Mouse (Mus musculus): Measurements from ENCODE around the gene Olfr1416. TPM values are rescaled to one million over a fixed set of nuclear protein-coding genes. Genes with fewer than 3 reads are reported as not detected.
A peak's percentile ranks its signal among the peaks of the same experiment; 100 is the strongest.
"Not testable (repeated sequence)": the region's sequence is repeated elsewhere in the genome, so short reads cannot be mapped to it uniquely, and the experiment has no call there.

Olfr1416 gene
- polyA plus RNA-seq (2014; fragmentation: Nextera tagmentation; extraction: Ambion mirVana): not detected in 2 replicates

DNA sequence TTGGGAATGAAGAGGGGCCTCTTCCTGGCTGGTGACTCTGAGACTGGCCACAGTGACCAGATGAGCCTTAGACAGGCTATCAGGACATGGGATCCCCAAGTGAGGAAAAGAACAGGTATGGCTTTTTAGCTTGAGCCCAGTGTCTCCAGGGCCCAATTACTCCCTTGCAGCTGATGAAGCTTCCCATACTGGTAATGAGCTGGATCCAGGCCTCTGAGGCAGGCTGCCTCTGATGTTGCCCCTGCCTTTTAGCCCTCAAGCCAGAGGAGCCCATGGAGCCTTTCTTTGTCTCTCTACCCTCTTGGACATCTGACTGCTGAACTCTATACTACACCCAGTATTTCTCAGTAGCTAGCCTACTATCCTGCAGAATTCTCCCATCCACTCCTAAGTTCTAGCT is at the start of gene Olfr1416:
TSS of gene Olfr1416 (minus strand) at position 101 of the 400 bp plus-strand sequence.
- no peak within 1 kb of the TSS for H3K4me2 ChIP-seq (replicated peaks; ENCODE audit: low read depth, low read length)
- no peaks in the 10 kb centered on the region for H3K9me3 ChIP-seq (ENCODE audit: control insufficient read depth, low read depth, low read length)
- no peaks in the 10 kb centered on the region for H3K27me3 ChIP-seq (ENCODE audit: control insufficient read depth, insufficient read depth, low read length)
- H3K9ac ChIP-seq (replicated peaks; ENCODE audit: low read depth, low read length): no peak within 1 kb of the TSS
- H3K4me3 ChIP-seq (ENCODE audit: low read depth, low read length): no peak within 1 kb of the TSS
- no peaks in the 10 kb centered on the region for H3K36me3 ChIP-seq (ENCODE audit: control insufficient read depth, insufficient read depth, low read length)
- ATAC-seq (ENCODE audit: insufficient number of reproducible peaks, insufficient read depth, low FRiP score, low read depth): no peak
- H3K27ac ChIP-seq (ENCODE audit: low read length): no peak within 1 kb of the TSS
- H3K4me1 ChIP-seq (ENCODE audit: control insufficient read depth, insufficient read depth, low read length): no peaks in the 10 kb centered on the region

DNA sequence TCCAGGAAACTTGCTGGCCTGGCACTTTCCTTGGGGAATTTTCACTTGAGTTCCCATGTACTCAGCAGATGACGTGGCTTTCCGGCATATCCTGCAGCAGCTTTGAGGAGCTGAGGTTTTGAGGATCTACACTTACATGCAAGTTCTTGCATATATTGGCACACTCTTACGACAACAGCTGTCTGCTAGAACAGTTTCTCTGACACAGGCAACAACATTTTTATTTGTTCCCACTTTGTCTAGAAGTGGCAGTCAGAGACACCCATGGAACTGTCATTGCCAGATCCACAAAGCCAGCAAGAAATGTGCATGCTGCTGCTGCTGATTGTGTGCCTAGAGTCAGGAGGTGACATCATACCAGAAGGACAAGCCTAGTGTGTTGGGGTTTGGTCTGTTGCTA is 38.9 kb upstream of the Olfr1416 start:
- no peak for ATAC-seq (ENCODE audit: insufficient number of reproducible peaks, insufficient read depth, low FRiP score, low read depth)
- H3K27ac ChIP-seq (ENCODE audit: low read length): no peak overlapping the region
- no peaks in the 10 kb centered on the region for H3K9me3 ChIP-seq (ENCODE audit: control insufficient read depth, low read depth, low read length)
- H3K36me3 ChIP-seq (ENCODE audit: control insufficient read depth, insufficient read depth, low read length): no peaks in the 10 kb centered on the region
- H3K9ac ChIP-seq (replicated peaks; ENCODE audit: low read depth, low read length): no peak overlapping the region
- no peaks in the 10 kb centered on the region for H3K4me1 ChIP-seq (ENCODE audit: control insufficient read depth, insufficient read depth, low read length)
- H3K27me3 ChIP-seq (ENCODE audit: control insufficient read depth, insufficient read depth, low read length): no peaks in the 10 kb centered on the region
- no peak overlapping the region for H3K4me2 ChIP-seq (replicated peaks; ENCODE audit: low read depth, low read length)
- no peak overlapping the region for H3K4me3 ChIP-seq (ENCODE audit: low read depth, low read length)
- WGBS: 84% methylated on average over 3 of the region's 3 CpGs

DNA sequence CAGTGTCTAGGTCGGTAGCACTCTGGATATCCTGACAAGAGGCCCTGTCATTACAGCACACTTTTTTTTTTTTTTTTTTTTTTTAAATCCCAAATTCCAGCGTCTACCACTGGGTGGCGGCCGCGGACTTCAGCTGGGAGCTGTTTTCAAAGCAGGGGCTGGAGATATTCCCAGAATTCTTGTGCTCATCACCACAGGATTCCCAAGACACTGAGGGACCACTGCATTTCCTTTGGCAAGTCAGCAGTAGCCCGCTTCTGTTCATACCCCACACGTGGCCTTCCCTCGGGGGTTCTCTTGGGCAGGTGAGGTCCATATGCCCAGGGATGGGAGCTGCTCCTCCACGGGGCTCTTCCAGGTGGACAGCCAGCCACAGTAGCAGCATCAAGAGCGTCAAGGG is 36.5 kb upstream of the Olfr1416 start:
- 18% methylated on average over 10 of the region's 10 CpGs for WGBS
- Histone ChIP-seq H3K27me3 (ENCODE audit: control insufficient read depth, insufficient read depth, low read length) (no peaks in the 10 kb centered on the region), H3K9me3 (ENCODE audit: control insufficient read depth, low read depth, low read length) (no peaks in the 10 kb centered on the region), H3K4me2 (replicated peaks; ENCODE audit: low read depth, low read length) (no peak overlapping the region), H3K27ac (ENCODE audit: low read length) (no peak overlapping the region), H3K36me3 (ENCODE audit: control insufficient read depth, insufficient read depth, low read length) (no peaks in the 10 kb centered on the region), H3K4me1 (ENCODE audit: control insufficient read depth, insufficient read depth, low read length) (no peaks in the 10 kb centered on the region), H3K4me3 (ENCODE audit: low read depth, low read length) (no peak overlapping the region), H3K9ac (replicated peaks; ENCODE audit: low read depth, low read length) (no peak overlapping the region)
- ATAC-seq (ENCODE audit: insufficient number of reproducible peaks, insufficient read depth, low FRiP score, low read depth): no peak

DNA sequence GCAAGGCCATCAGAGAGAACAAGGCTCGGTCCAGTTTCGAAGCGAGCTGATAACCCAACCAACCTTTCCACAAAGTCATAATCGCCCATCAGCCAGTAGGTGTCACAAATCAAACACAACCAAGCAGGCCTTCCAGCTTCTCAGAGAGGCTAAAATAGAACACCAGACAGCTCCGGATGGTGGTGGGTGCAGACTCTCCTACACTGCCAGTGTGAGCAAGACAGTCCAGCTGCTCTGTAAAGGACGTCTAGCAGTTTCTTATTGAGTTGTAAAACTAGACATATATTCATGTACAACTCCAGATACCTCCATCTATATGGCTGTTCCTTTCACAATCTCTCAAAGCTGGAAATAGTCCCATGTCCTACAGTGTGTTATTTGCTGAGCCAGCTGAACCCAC is 34.1 kb upstream of the Olfr1416 start:
- ATAC-seq (ENCODE audit: insufficient number of reproducible peaks, insufficient read depth, low FRiP score, low read depth): no peak
- Histone ChIP-seq H3K9me3 (ENCODE audit: control insufficient read depth, low read depth, low read length) (no peaks in the 10 kb centered on the region), H3K36me3 (ENCODE audit: control insufficient read depth, insufficient read depth, low read length) (no peaks in the 10 kb centered on the region), H3K4me1 (ENCODE audit: control insufficient read depth, insufficient read depth, low read length) (no peaks in the 10 kb centered on the region), H3K27me3 (ENCODE audit: control insufficient read depth, insufficient read depth, low read length) (no peaks in the 10 kb centered on the region), H3K4me3 (ENCODE audit: low read depth, low read length) (no peak overlapping the region), H3K4me2 (replicated peaks; ENCODE audit: low read depth, low read length) (no peak overlapping the region), H3K9ac (replicated peaks; ENCODE audit: low read depth, low read length) (no peak overlapping the region), H3K27ac (ENCODE audit: low read length) (no peak overlapping the region)
- 83% methylated on average over 6 of the region's 6 CpGs for WGBS

DNA sequence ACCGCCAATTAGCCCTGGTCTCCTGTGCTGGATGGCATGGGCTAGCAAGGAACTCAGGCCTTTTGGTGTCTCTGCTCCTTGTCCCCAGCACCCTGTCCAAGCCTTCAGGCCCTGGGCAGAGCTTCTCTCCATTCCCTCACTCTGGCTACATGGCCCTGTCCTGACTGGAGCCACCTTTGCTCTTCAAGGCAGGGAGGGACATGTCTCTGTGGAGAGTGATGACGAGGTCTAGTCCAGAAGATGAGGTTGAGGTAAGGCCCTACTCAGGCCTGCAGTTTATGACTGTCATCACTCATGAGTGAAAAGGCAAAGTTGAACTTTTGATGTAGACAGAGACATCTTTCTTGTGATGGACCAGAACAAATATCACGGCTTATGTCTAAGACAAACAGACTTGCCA is 33.6 kb upstream of the Olfr1416 start, which contains the start of gene Olfr1414:
TSS of gene Olfr1414 (minus strand) at position 101 of the 400 bp plus-strand sequence.
- Histone ChIP-seq H3K9ac (replicated peaks; ENCODE audit: low read depth, low read length) (no peak within 1 kb of the TSS), H3K27ac (ENCODE audit: low read length) (no peak within 1 kb of the TSS), H3K4me1 (ENCODE audit: control insufficient read depth, insufficient read depth, low read length) (no peaks in the 10 kb centered on the region), H3K9me3 (ENCODE audit: control insufficient read depth, low read depth, low read length) (no peaks in the 10 kb centered on the region), H3K36me3 (ENCODE audit: control insufficient read depth, insufficient read depth, low read length) (no peaks in the 10 kb centered on the region), H3K27me3 (ENCODE audit: control insufficient read depth, insufficient read depth, low read length) (no peaks in the 10 kb centered on the region), H3K4me3 (ENCODE audit: low read depth, low read length) (no peak within 1 kb of the TSS), H3K4me2 (replicated peaks; ENCODE audit: low read depth, low read length) (no peak within 1 kb of the TSS)
- 70% methylated on average over 3 of the region's 3 CpGs for WGBS
- no peak for ATAC-seq (ENCODE audit: insufficient number of reproducible peaks, insufficient read depth, low FRiP score, low read depth)

DNA sequence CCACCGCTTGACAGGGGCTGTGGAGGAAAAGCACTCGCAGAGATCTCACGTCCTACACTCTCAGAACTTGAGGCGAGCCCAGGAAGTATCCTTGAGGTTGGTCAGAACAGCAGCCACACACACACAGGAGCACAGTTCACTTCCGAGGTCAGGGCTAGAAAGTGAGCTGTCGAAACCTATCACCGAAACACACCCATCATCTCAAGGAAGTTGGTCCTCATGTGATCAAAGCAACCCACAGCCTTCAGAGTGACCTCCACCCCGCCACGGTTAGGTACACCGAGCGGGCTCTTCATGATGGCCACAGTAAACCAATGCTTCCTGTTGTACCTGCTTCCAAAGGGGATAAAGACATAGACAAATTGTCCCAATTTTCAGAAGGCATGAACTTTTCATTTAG is 30.5 kb upstream of the Olfr1416 start:
- H3K27me3 ChIP-seq (ENCODE audit: control insufficient read depth, insufficient read depth, low read length): no peaks in the 10 kb centered on the region
- WGBS: 77% methylated on average over 11 of the region's 11 CpGs
- no peak overlapping the region for H3K27ac ChIP-seq (ENCODE audit: low read length)
- no peaks in the 10 kb centered on the region for H3K9me3 ChIP-seq (ENCODE audit: control insufficient read depth, low read depth, low read length)
- no peak overlapping the region for H3K9ac ChIP-seq (replicated peaks; ENCODE audit: low read depth, low read length)
- H3K4me3 ChIP-seq (ENCODE audit: low read depth, low read length): no peak overlapping the region
- H3K36me3 ChIP-seq (ENCODE audit: control insufficient read depth, insufficient read depth, low read length): no peaks in the 10 kb centered on the region
- no peak for ATAC-seq (ENCODE audit: insufficient number of reproducible peaks, insufficient read depth, low FRiP score, low read depth)
- no peaks in the 10 kb centered on the region for H3K4me1 ChIP-seq (ENCODE audit: control insufficient read depth, insufficient read depth, low read length)
- no peak overlapping the region for H3K4me2 ChIP-seq (replicated peaks; ENCODE audit: low read depth, low read length)

DNA sequence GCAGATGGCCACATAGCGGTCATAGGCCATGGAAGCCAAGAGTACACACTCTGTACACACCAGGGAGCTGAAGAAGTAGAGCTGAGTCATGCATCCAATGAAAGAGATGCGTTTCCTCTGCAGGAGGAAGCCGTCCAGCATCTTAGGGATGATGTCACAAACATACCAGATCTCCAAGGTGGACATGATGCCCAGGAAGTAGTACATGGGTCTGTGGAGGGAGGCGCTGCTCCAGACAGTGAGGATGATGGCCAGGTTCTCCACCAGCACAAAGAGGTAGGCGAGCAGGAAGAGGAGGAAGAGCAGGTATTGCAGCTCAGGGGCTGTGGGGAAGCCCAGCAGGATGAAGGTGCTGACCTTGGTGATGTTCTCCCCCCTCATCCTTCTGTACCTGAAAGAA is 26.7 kb upstream of the Olfr1416 start:
- not testable (repeated sequence) for ATAC-seq (ENCODE audit: insufficient number of reproducible peaks, insufficient read depth, low FRiP score, low read depth)

DNA sequence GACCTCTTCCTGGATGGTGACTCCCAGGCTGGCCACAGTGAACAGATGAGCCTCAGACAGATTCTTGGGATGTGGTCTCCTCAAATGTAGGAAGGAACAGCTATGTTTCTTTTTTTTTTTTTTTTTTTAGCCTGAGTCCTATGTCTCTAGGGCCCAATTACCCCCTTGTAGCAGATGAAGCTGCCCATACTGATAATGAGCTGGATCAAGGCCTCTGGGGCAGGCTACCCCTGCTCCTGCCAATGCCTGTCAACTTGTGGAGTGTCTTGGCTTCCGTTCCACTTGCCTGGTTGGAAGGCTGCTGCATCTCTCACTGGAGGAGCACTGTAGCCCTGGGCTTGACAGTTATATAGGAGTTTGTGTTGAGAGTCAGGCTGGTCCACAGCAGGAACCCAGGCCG is 11.1 kb upstream of the Olfr1416 start, which contains the start of gene Olfr1415:
TSS of gene Olfr1415 (minus strand) at position 101 of the 400 bp plus-strand sequence.
- ATAC-seq (ENCODE audit: insufficient number of reproducible peaks, insufficient read depth, low FRiP score, low read depth): no peak
- Histone ChIP-seq H3K4me2 (replicated peaks; ENCODE audit: low read depth, low read length) (no peak within 1 kb of the TSS), H3K4me3 (ENCODE audit: low read depth, low read length) (no peak within 1 kb of the TSS), H3K9ac (replicated peaks; ENCODE audit: low read depth, low read length) (no peak within 1 kb of the TSS), H3K9me3 (ENCODE audit: control insufficient read depth, low read depth, low read length) (no peaks in the 10 kb centered on the region), H3K36me3 (ENCODE audit: control insufficient read depth, insufficient read depth, low read length) (no peaks in the 10 kb centered on the region), H3K4me1 (ENCODE audit: control insufficient read depth, insufficient read depth, low read length) (no peaks in the 10 kb centered on the region), H3K27ac (ENCODE audit: low read length) (no peak within 1 kb of the TSS), H3K27me3 (ENCODE audit: control insufficient read depth, insufficient read depth, low read length) (no peaks in the 10 kb centered on the region)
- 80% methylated on average over 2 of the region's 2 CpGs for WGBS

More for the DNA sequence above, 26.7 kb upstream of the Olfr1416 start:
- not testable (repeated sequence) for H3K27ac ChIP-seq (ENCODE audit: low read length); H3K4me3 ChIP-seq (ENCODE audit: low read depth, low read length); H3K9me3 ChIP-seq (ENCODE audit: control insufficient read depth, low read depth, low read length); H3K4me1 ChIP-seq (ENCODE audit: control insufficient read depth, insufficient read depth, low read length); H3K36me3 ChIP-seq (ENCODE audit: control insufficient read depth, insufficient read depth, low read length); H3K27me3 ChIP-seq (ENCODE audit: control insufficient read depth, insufficient read depth, low read length); H3K4me2 ChIP-seq (replicated peaks; ENCODE audit: low read depth, low read length); H3K9ac ChIP-seq (replicated peaks; ENCODE audit: low read depth, low read length)
- 91% methylated on average over 4 of the region's 5 CpGs for WGBS

DNA sequence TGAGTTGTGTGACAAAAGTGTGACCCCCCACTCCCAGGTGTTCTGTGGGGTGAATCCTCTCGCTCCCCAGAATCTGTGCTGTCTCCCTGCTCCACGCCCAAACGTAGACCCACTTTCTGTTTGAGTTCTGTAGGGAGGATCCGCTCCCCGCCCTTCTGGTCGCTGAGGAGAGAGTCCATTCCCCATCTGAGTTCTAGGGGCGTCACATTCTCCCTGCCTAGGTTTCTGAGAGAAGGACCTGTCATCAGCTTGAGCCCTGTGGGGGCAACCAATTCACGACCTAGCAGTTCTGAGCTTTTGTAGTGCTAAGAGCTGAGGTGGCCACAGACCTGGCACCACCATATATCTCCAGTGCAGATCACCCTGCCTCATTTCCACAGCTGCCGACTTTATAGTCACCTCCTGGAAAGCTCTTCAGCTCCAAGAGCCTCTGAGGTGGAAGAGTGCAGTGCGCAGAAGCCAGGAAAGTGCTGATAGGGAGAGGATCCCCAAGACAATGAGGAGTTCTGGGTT is 10.8 kb downstream of the Olfr1416 start:
- Histone ChIP-seq H3K36me3 (ENCODE audit: control insufficient read depth, insufficient read depth, low read length) (peaks cover 16% of the 10 kb centered on the region), H3K4me2 (replicated peaks; ENCODE audit: low read depth, low read length) (peak overlapping the region; percentile 86), H3K27ac (ENCODE audit: low read length) (peak overlapping the region; percentile 56; the same call in 1 of the 2 replicates), H3K4me3 (ENCODE audit: low read depth, low read length) (peak overlapping the region; percentile 98), H3K27me3 (ENCODE audit: control insufficient read depth, insufficient read depth, low read length) (no peaks in the 10 kb centered on the region), H3K4me1 (ENCODE audit: control insufficient read depth, insufficient read depth, low read length) (peaks cover 8% of the 10 kb centered on the region; the same call in 1 of the 2 replicates), H3K9ac (replicated peaks; ENCODE audit: low read depth, low read length) (peak overlapping the region; percentile 57), H3K9me3 (ENCODE audit: control insufficient read depth, low read depth, low read length) (no peaks in the 10 kb centered on the region)
- WGBS: 4% methylated on average over 10 of the region's 10 CpGs
- peak; percentile 66 for ATAC-seq (ENCODE audit: insufficient number of reproducible peaks, insufficient read depth, low FRiP score, low read depth)

Data from stomach, embryonic 14.5 days (tissue).